Mouse (Mus musculus): ENCODE measurements around the gene Bsg.

Bsg gene

GRCm38 (mm10) chr10:79705951-79706350 is 1.7 kb downstream of the Bsg start:
- DNase-seq = no peak

GRCm38 (mm10) chr10:79706406-79707094 is 2.3 kb downstream of the Bsg start:
- DNase-seq = no peak

DNA sequence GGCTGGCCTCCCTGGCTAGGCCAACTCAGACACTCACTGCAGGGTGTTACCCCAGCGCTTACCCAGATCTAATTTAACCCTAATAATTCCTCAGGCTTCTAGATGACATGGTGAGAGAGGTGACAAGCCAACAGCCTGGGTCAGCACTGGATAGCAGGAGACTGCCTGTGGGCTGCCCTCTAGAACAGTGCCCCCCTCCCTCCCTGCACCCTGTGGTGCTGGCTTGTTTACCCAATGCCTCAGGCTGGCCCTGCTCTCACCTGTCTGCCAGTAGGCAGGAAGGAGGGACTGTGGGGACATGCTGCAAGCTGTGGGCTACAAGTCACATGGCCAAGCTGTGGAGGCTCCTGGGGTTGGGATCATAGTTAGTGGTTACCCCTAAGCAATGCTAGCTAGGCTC is 2.9 kb downstream of the Bsg start:
- no peak for DNase-seq

DNA sequence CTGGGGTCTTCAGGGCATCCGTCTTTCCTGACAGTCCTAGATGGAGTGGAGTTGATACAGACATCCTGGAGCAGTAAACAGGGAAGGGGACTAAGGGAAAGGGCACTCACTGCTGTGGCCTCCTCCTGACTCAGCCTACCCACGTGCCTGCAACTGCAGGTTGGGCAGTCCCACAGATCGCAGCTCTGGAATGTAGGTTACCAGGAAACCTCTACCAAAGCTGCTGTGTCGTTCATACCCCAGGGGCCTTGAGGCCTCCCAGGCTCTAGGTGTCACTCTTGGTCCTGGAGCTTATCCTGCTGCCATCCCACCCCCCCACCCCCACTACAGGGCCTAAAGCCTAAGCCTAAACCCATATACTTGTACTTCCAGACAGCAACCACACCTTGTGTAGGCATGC is 3.5 kb downstream of the Bsg start:
- DNase-seq = no peak

DNA sequence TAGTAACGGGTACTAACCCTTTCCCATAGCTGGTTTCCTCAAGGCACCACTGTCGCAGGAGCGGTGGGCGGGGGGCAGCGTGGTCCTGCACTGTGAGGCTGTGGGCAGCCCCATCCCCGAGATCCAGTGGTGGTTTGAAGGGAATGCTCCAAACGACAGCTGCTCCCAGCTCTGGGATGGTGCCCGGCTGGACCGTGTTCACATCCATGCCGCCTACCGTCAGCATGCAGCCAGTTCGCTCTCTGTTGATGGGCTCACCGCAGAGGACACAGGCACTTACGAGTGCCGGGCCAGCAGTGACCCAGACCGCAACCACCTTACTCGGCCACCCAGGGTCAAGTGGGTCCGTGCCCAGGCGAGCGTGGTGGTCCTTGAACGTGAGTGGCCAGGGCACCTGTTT is 4.4 kb downstream of the Bsg start:
- DNase-seq = no peak

DNA sequence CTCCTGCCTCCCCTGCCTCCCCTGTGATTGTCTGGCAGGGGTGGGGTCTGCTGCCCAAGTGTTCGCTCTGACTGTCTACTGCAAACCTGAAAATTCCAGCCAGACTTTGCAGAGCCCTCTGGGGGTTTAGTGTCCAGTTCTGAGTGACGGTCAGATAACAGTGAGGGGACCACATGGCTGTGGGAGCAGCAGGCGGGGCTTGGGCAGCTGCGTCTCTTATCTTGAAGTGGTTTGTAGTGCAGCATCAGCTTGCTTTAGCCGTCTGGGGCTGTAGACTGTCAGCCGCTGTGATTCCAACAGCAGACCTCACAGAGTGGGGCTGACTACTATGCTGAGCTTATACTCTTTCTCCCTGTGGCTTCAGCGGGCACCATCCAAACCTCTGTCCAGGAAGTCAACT is 5.0 kb downstream of the Bsg start:
- DNase-seq = no peak

DNA sequence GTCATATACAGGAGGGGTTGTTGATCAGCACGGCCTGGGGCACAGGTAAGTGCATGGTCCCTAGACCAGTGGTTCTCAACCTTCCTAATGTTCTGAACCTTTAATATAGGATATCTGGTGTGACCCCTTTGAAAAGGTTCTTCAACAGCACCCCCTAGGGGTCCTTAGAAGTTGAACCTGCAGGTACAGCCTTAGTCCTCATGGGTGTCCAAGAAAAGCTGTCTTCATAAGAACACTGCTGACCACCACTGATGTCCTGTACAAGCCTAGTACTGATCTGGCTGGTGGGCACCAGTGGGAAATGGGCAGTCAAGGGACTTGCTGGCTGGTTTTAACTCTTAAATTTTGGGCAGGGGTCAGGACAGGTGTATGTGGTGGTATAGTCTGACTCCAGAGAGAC is 7.7 kb downstream of the Bsg start:
- peak; percentile 48 for DNase-seq

- DNase-seq = peak; percentile 85
Observed at GRCm38 (mm10) chr10:79712499-79713126, 8.3 kb downstream of the Bsg start.

- DNase-seq = no peak
Observed at GRCm38 (mm10) chr10:79713163-79713562, 8.9 kb downstream of the Bsg start.

DNA sequence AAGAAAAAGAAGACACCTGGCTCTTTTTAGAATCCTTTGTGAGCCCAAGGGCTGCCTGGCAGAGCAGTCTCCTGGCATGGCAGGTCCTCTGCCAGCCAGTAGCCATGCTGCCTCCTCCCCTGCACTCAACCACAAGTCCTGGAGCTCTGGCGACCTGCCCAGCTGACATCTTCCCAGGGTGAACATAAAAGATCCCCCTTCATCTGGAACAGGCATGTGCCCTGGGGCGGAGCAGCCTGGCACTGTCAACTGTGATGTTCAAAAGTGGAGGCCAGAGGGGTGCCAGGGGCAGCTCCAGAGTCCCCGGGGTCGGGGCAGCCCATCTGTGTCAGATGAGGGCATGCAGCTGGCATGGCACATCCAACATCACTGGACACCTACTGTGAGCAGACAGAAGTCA is 10.7 kb downstream of the Bsg start:
- DNase-seq = peak; percentile 67

- peak; percentile 33 for DNase-seq
Observed at GRCm38 (mm10) chr10:79716254-79716987, 12.1 kb downstream of the Bsg start, which contains the start of gene Hcn2. Hcn2 (plus strand) TSS chr10:79716634.

- DNase-seq = peak; percentile 53
Observed at GRCm38 (mm10) chr10:79716988-79717355, 12.7 kb downstream of the Bsg start.

DNA sequence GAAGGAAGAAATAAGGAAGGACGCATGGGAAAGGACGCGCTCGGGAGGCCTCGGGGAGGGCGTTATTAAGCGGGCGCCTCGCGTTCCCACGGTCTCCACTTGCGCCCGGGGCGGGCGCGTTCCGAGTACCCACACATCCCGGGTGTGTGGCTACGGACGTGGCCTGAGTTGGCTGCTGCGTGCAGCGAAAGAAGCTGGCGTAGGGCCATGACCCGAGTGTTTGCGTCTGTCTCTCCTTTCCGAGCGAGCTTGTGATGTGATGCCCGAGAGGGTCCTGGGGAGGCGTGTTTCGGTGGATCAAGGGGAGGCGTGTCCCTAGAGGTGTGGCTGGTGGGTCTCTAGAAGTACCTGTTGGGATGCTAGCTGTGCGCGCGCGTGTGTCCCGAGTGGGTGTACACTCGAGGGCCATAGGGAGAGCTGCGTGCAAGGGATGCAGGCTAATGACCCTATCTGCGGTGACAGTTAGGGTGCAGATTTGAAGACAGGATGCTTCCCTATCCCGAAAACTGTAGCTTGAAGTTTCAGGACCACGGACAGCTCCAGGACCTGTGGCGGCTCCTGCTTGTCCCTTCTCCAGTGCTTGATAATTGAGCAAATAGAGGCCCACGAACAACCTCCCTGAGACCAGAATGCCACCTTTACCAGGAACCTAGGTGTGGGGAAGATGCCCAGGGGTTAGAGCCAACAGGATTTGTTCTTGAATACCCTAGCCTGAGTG is 13.5 kb downstream of the Bsg start:
- peak; percentile 81 for DNase-seq

GRCm38 (mm10) chr10:79721089-79721488 is 16.8 kb downstream of the Bsg start:
- DNase-seq = no peak

DNA sequence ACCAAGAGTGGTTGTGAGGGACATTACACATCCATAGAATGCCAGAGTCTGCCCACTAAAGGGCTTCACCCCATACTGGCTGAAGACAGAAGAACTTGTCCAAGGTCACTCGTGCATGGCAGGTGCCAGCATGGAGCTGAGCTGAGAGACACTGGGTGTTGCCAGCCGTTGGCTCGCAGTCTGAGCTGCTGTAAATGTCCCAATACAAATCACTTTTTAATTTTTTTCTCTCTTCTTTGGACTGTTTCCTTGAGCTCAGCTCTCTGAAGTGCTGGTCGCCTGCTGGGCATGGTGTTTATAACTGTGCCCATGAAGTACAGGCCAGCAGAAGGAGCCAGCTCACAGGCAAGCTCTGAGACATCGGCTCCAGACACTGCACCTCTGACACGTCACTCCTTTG is 18.8 kb downstream of the Bsg start:
- DNase-seq = no peak

GRCm38 (mm10) chr10:79723692-79724091 is 19.4 kb downstream of the Bsg start:
- DNase-seq = no peak

- peak; percentile 65 for DNase-seq
Observed at GRCm38 (mm10) chr10:79726090-79726489, 21.8 kb downstream of the Bsg start.

- DNase-seq = peak; percentile 22
Observed at GRCm38 (mm10) chr10:79728323-79729249, 24.3 kb downstream of the Bsg start.

GRCm38 (mm10) chr10:79729357-79729965 is 25.2 kb downstream of the Bsg start:
- DNase-seq = no peak

- DNase-seq = peak; percentile 28
Observed at GRCm38 (mm10) chr10:79732500-79732899, 28.2 kb downstream of the Bsg start.

- DNase-seq = no peak
Observed at GRCm38 (mm10) chr10:79733847-79734246, 29.6 kb downstream of the Bsg start.

DNA sequence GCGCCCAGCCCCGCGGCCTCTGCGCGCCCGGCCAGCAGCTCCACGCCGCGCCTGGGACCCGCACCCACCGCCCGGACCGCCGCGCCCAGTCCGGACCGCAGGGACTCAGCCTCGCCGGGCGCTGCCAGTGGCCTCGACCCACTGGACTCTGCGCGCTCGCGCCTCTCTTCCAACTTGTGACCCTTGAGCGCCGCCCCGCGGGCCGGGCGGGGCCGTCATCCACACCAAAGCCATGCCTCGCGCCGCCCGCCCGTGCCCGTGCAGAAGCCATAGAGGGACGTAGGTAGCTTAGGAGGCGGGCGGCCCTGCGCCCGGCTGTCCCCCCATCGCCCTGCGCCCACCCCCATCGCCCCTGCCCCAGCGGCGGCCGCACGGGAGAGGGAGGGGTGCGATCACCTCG is 31.1 kb downstream of the Bsg start:
- DNase-seq = peak; percentile 39

Measured in retina, postnatal 1 day (tissue).